Mouse (Mus musculus): ENCODE results near the gene Fgfr2. TPM values are rescaled to one million over a fixed set of nuclear protein-coding genes. Genes with fewer than 3 reads are reported as not detected.

The Fgfr2 gene
- polyA plus RNA-seq, 1 experiment from 2014 or later: 93.6 TPM

DNA sequence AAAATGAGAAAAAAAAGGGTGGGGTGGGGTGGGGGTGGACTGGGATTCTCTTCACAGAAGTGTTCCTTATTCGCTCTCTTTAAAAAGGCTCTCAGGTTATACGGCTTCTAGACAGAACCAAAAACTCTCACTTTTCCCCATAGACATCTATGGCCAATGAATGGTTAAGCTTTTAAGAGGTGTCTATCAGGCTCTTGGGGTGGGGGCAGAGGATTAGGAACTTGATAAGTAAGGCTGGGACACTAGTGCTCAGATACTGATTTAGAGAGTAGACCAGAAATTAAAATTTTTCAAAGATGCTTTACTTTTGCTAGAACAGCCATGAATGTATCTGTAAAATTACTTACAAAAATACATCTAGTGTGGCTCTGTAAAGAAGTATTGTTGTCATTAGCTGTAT lies 528.8 kb downstream of the Fgfr2 start:
- ATAC-seq (replicated peaks; ENCODE audit: low FRiP score): no peak
- WGBS: 78% methylated on average over 2 of the region's 2 CpGs
- peaks cover 43% of the 10 kb centered on the region for H3K27me3 ChIP-seq (ENCODE audit: control insufficient read depth, insufficient read depth, low read length)

DNA sequence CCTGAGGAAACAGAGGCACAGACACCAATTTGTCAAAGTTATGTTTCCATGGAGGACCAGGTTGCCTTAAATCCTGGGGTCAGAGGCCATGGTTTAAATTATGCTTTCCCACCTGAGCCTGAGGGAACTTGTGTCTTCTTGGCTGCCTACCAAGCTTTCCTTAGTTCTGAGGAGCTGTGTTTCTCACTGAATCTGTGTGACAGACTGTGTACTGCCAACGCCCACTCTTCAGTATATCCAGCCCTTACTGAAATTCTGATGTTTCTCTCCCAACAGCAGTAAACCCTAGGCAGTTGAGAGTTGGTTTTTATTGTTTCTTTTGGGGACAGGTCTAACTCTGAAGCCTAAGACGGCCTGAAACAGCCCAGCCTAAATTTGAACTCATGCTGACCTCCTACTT lies 529.4 kb downstream of the Fgfr2 start:
- H3K4me1 ChIP-seq (replicated peaks; ENCODE audit: control insufficient read depth, insufficient read depth, low read length): peaks cover 2% of the 10 kb centered on the region; the same call in 1 of the 2 replicates
- H3K9ac ChIP-seq (ENCODE audit: low read length): no peak overlapping the region
- 82% methylated on average over 2 of the region's 2 CpGs for WGBS
- no peak overlapping the region for H3K4me2 ChIP-seq (ENCODE audit: low read depth, low read length, severe bottlenecking)
- no peak overlapping the region for H3K4me3 ChIP-seq (ENCODE audit: low read depth, low read length)
- no peak overlapping the region for H3K27ac ChIP-seq (ENCODE audit: low read depth, low read length)
- no peaks in the 10 kb centered on the region for H3K9me3 ChIP-seq (ENCODE audit: control insufficient read depth, low read length)
- H3K27me3 ChIP-seq (ENCODE audit: control insufficient read depth, insufficient read depth, low read length): peaks cover 37% of the 10 kb centered on the region
- no peak for ATAC-seq (replicated peaks; ENCODE audit: low FRiP score)
- no peaks in the 10 kb centered on the region for H3K36me3 ChIP-seq (ENCODE audit: control insufficient read depth, insufficient read depth, low read length)
- DNase-seq (ENCODE audit: low spot score): no peak

More for the DNA sequence above, 528.8 kb downstream of the Fgfr2 start:
- H3K4me2 ChIP-seq (ENCODE audit: low read depth, low read length, severe bottlenecking): no peak overlapping the region
- H3K27ac ChIP-seq (ENCODE audit: low read depth, low read length): no peak overlapping the region
- H3K9me3 ChIP-seq (ENCODE audit: control insufficient read depth, low read length): no peaks in the 10 kb centered on the region
- H3K9ac ChIP-seq (ENCODE audit: low read length): no peak overlapping the region
- peaks cover 4% of the 10 kb centered on the region; the same call in 1 of the 2 replicates for H3K4me1 ChIP-seq (replicated peaks; ENCODE audit: control insufficient read depth, insufficient read depth, low read length)
- H3K4me3 ChIP-seq (ENCODE audit: low read depth, low read length): no peak overlapping the region
- no peaks in the 10 kb centered on the region for H3K36me3 ChIP-seq (ENCODE audit: control insufficient read depth, insufficient read depth, low read length)
- DNase-seq (ENCODE audit: low spot score): no peak

DNA sequence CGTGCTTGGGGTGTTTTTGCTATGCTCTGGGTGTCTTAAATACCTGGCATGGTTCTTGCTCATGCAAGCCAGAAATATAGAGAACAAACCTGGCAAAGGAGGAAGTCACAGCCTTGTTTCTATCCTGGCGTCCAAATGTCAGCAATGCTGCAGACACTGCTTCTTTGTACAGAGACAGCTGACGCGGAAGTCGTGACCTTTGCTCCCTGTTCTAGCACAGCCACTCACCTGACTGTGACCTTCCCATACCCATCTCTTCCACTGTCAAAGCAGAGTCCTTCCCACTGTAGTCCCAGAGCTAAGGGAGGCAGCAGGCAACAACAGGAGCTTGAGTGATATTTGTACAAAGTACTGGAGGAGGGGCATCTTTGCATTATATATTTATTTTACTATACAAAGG lies 533.5 kb downstream of the Fgfr2 start:
- DNase-seq (ENCODE audit: low spot score) (peak; percentile 37), ATAC-seq (replicated peaks; ENCODE audit: low FRiP score) (no peak)
- Histone ChIP-seq H3K9ac (ENCODE audit: low read length) (no peak overlapping the region), H3K9me3 (ENCODE audit: control insufficient read depth, low read length) (no peaks in the 10 kb centered on the region), H3K36me3 (ENCODE audit: control insufficient read depth, insufficient read depth, low read length) (no peaks in the 10 kb centered on the region), H3K4me1 (replicated peaks; ENCODE audit: control insufficient read depth, insufficient read depth, low read length) (no peaks in the 10 kb centered on the region), H3K27me3 (ENCODE audit: control insufficient read depth, insufficient read depth, low read length) (no peaks in the 10 kb centered on the region), H3K4me3 (ENCODE audit: low read depth, low read length) (no peak overlapping the region), H3K4me2 (ENCODE audit: low read depth, low read length, severe bottlenecking) (no peak overlapping the region), H3K27ac (ENCODE audit: low read depth, low read length) (no peak overlapping the region)
- WGBS: 62% methylated on average over 5 of the region's 5 CpGs

DNA sequence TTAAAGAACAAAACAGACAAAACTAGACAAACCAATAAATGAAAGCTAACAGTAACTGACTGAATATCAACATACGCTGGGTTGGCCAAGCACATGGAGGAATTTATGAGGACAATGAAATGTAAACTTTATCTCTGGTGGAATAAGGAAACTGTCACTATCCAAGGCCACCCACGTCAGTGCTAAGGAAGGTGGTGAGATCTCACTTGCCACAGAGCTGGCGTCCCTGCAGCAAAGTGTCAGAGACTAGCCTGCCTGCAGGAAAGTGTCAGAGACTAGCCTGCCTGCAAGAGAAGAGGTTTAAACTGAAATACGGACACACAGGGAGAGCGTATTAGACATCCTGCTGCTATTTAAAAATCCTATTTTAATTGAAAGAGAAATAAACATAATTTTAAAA lies 536.0 kb downstream of the Fgfr2 start:
- no peak overlapping the region for H3K4me2 ChIP-seq (ENCODE audit: low read depth, low read length, severe bottlenecking)
- ATAC-seq (replicated peaks; ENCODE audit: low FRiP score): no peak
- no peaks in the 10 kb centered on the region for H3K27me3 ChIP-seq (ENCODE audit: control insufficient read depth, insufficient read depth, low read length)
- H3K4me1 ChIP-seq (replicated peaks; ENCODE audit: control insufficient read depth, insufficient read depth, low read length): no peaks in the 10 kb centered on the region
- H3K36me3 ChIP-seq (ENCODE audit: control insufficient read depth, insufficient read depth, low read length): no peaks in the 10 kb centered on the region
- no peak overlapping the region for H3K9ac ChIP-seq (ENCODE audit: low read length)
- WGBS: 72% methylated on average over 5 of the region's 5 CpGs
- no peak overlapping the region for H3K4me3 ChIP-seq (ENCODE audit: low read depth, low read length)
- DNase-seq (ENCODE audit: low spot score): no peak
- H3K27ac ChIP-seq (ENCODE audit: low read depth, low read length): no peak overlapping the region
- no peaks in the 10 kb centered on the region for H3K9me3 ChIP-seq (ENCODE audit: control insufficient read depth, low read length)

DNA sequence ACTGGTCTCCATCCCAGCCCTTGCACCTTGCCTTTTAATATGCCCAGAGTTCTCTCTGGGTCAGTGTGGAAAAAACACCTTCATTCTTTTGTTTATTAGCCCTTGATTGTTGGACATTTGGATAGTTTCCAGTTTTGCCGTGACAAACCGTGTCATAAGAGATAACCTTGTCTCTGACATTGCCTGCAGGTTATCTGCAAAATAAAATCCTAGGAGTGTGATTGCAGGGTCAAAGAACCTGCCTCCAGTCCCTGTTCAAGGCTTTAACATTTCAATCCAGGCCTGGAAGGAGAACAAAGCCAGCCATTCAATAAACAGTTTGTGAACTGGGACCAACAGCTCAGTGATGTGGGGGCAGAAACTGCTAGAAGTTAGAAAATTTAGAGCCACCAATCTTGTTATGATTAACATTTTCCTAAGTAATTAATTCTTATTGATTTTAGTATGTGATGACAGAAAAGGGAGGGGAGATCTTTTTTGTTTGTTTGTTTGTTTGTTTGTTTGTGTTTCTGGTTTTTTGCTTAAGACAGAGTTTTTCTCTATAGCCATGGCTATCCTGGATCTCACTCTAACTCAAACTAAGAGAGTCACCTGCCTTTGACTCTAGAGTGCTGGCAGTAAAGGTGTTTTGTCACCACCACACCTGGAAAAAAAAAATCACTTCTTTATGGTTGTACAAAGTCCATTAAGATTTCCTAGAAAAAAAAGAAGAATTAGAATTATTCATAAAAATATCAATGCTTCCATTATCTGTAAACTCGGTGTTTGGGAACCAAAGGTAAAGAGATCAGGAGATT lies 537.3 kb downstream of the Fgfr2 start:
- Histone ChIP-seq H3K27ac (ENCODE audit: low read depth, low read length) (no peak overlapping the region), H3K9me3 (ENCODE audit: control insufficient read depth, low read length) (no peaks in the 10 kb centered on the region), H3K4me2 (ENCODE audit: low read depth, low read length, severe bottlenecking) (no peak overlapping the region), H3K36me3 (ENCODE audit: control insufficient read depth, insufficient read depth, low read length) (no peaks in the 10 kb centered on the region), H3K9ac (ENCODE audit: low read length) (no peak overlapping the region), H3K27me3 (ENCODE audit: control insufficient read depth, insufficient read depth, low read length) (no peaks in the 10 kb centered on the region), H3K4me3 (ENCODE audit: low read depth, low read length) (no peak overlapping the region), H3K4me1 (replicated peaks; ENCODE audit: control insufficient read depth, insufficient read depth, low read length) (no peaks in the 10 kb centered on the region)
- 82% methylated on average over 3 of the region's 3 CpGs for WGBS
- DNase-seq (ENCODE audit: low spot score) (no peak), ATAC-seq (replicated peaks; ENCODE audit: low FRiP score) (no peak)

DNA sequence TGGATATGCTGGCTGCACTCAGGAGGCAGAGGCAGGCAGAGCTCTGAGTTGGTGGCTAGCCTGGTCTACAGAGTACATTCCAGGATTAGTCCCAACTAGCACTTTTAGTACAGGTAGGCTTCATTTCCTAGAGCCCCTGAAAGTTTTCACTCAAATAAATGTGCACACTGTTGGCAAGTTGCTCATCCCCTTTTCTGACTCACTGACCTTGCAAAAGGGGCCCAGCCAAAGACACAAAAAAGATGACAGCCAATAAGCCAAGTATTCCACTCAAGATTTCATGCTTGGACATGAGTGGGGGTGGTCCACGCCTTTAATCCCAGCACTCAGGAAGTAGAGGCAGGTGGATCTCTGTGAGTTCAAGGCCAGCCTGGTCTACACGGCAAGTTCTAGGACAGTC lies 541.7 kb downstream of the Fgfr2 start:
- no peaks in the 10 kb centered on the region for H3K9me3 ChIP-seq (ENCODE audit: control insufficient read depth, low read length)
- no peaks in the 10 kb centered on the region for H3K36me3 ChIP-seq (ENCODE audit: control insufficient read depth, insufficient read depth, low read length)
- DNase-seq (ENCODE audit: low spot score) (no peak), ATAC-seq (replicated peaks; ENCODE audit: low FRiP score) (no peak)
- H3K9ac ChIP-seq (ENCODE audit: low read length): no peak overlapping the region
- H3K4me2 ChIP-seq (ENCODE audit: low read depth, low read length, severe bottlenecking): no peak overlapping the region
- 86% methylated on average over 2 of the region's 2 CpGs for WGBS
- no peak overlapping the region for H3K4me3 ChIP-seq (ENCODE audit: low read depth, low read length)
- no peak overlapping the region for H3K27ac ChIP-seq (ENCODE audit: low read depth, low read length)
- peaks cover 5% of the 10 kb centered on the region; the same call in 1 of the 2 replicates for H3K27me3 ChIP-seq (ENCODE audit: control insufficient read depth, insufficient read depth, low read length)
- no peaks in the 10 kb centered on the region; the same call in 1 of the 2 replicates for H3K4me1 ChIP-seq (replicated peaks; ENCODE audit: control insufficient read depth, insufficient read depth, low read length)

DNA sequence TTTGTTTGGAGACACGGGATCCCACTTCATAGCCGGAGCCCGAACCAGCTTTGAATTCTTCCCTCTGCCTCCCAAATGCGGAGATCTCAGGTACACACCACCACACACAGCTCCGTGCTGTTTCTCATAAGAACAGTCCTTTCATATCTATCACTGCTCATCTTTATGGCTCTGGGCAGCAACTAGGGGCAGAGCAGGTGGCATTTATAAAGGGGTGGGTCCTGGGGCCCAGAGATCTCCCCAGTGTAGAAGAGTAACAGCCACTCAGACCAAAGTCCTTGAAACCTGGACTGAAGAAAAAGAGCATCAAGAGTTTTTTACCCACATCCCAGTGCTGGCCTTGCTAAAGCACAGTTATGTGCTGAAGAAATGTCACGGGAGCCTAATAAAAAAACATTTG lies 542.6 kb downstream of the Fgfr2 start:
- WGBS: 86% methylated on average over 6 of the region's 6 CpGs
- H3K27ac ChIP-seq (ENCODE audit: low read depth, low read length): no peak overlapping the region
- H3K27me3 ChIP-seq (ENCODE audit: control insufficient read depth, insufficient read depth, low read length): peaks cover 5% of the 10 kb centered on the region; the same call in 1 of the 2 replicates
- H3K4me2 ChIP-seq (ENCODE audit: low read depth, low read length, severe bottlenecking): no peak overlapping the region
- DNase-seq (ENCODE audit: low spot score) (no peak), ATAC-seq (replicated peaks; ENCODE audit: low FRiP score) (no peak)
- no peak overlapping the region for H3K9ac ChIP-seq (ENCODE audit: low read length)
- no peak overlapping the region for H3K4me3 ChIP-seq (ENCODE audit: low read depth, low read length)
- no peaks in the 10 kb centered on the region for H3K9me3 ChIP-seq (ENCODE audit: control insufficient read depth, low read length)
- H3K4me1 ChIP-seq (replicated peaks; ENCODE audit: control insufficient read depth, insufficient read depth, low read length): no peaks in the 10 kb centered on the region; the same call in 1 of the 2 replicates
- no peaks in the 10 kb centered on the region for H3K36me3 ChIP-seq (ENCODE audit: control insufficient read depth, insufficient read depth, low read length)

DNA sequence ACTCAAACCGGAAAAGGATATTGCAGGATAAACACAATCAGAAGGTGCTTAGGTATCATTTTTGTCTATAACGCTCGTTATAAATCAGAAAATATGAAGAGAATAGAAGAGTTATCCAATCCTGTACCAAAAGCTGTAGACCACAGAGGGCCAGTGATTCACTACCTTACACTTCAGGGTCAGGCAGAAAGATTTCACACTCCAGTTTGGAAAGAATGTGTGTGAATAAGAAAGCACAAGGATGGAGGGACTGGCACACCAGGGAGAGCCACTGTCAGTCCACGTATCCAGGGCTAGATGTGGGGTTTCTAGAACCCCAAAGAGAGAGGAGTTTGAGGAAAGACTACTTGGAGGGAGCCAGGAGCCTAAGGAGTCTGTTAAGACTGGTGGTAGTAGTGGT lies 546.3 kb downstream of the Fgfr2 start:
- Histone ChIP-seq H3K36me3 (ENCODE audit: control insufficient read depth, insufficient read depth, low read length) (no peaks in the 10 kb centered on the region), H3K27me3 (ENCODE audit: control insufficient read depth, insufficient read depth, low read length) (peaks cover 5% of the 10 kb centered on the region; the same call in 1 of the 2 replicates), H3K4me3 (ENCODE audit: low read depth, low read length) (no peak overlapping the region), H3K27ac (ENCODE audit: low read depth, low read length) (no peak overlapping the region), H3K4me1 (replicated peaks; ENCODE audit: control insufficient read depth, insufficient read depth, low read length) (peaks cover 4% of the 10 kb centered on the region; the same call in 1 of the 2 replicates), H3K9me3 (ENCODE audit: control insufficient read depth, low read length) (no peaks in the 10 kb centered on the region), H3K4me2 (ENCODE audit: low read depth, low read length, severe bottlenecking) (peak overlapping the region; percentile 83; the same call in 1 of the 2 replicates), H3K9ac (ENCODE audit: low read length) (peak overlapping the region; percentile 48; the same call in 1 of the 2 replicates)
- ATAC-seq (replicated peaks; ENCODE audit: low FRiP score) (no peak), DNase-seq (ENCODE audit: low spot score) (no peak)
- WGBS: 53% methylated on average over 4 of the region's 4 CpGs
